Mouse (Mus musculus) c-Kit-positive CD71-positive TER-119-positive erythroid progenitor cells, embryonic 14.5 days (primary cell): ENCODE results near the gene 1700029I15Rik.
"Not testable (repeated sequence)": the region's sequence is repeated elsewhere in the genome, so short reads cannot be mapped to it uniquely, and the experiment has no call there.

Experiments
- DNase-seq: peaks from one replicate; pipeline ENCODE4 v3.0.0-alpha.2; 2013; ENCODE audit warnings: low spot score

1700029I15Rik gene

DNA sequence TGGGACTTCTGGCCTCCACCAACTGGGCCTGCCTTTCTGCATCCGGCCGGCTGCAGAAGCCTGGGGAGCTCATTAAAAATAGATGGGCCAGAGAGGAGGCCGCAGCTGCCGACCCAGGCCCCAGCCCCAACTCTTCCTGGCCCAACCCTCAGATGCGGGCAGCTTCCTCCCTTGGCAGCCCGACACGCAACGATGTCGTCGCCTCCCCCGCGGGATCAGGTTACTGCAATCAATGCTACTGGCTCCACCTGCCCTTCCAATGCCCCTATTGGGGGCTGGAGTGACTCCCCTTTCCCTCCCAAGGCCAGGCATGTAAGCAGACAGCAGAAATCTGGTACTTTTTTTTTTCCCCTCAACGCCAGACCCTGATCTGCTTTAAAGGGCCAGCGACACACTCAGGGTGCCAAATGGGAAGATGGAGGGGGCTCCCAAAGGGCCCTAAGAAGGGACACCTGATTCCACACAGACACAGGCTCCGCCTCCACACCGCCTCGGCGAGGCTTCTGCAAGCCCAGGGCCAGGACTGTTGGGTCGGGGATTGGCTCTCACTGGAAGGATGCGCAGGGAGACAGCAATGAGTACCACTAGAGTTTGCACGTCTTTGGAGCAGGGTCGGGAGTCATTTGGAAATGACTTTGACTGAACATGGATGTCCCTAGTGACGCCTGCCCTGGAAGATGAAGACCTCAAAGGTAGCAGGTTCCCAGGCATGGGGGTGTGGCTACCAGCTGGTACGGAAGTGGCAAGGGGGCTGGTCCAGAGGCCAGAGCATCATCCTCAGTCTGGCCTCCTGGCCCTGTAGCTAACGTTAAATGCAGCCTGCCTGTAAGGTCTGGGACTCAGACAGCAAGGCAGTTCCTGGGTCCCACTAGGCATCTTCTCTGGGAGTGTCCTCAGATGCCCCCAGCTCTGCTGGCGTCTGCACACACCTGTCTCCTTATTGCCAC, 10.3 kb downstream of the 1700029I15Rik start:
- DNase-seq, result no peak

DNA sequence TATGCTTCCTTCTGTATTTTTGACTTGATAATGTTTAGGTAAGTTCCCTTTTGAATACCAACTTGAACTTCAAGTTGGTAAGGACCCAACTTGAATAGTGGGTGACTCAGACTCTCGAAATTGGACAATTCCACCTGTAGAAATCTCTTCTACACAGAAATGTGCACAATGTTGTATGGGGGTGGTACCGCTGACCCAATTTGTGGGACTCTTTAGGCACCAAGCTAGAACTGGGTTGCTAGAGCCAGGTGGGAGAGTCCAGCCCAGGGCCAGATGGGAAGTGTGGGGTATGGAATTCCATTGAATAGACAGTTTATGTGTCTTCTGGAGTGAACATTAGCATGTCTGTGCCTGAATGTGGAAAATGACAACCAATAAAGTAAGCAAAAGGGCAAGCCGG, 13.2 kb downstream of the 1700029I15Rik start:
- DNase-seq, result no peak

DNA sequence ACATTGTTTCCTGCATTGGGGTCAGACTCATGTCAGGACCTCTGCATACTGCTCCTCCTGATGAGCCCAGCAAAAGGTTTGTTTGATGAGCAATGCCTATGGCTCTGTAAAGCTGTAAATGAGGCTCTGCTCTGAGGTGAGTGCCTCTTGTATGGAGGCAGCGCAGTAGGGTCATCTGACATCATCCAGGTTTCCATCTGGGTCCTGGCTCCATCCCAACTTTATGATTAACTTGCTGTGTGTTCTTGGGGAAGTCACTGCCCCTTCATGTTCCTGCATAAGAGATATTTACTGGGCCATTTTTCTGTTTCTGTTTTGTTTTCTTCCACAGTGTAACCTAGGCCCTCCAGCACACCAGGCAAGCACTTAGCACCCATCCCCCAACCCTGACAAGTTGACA, 15.1 kb downstream of the 1700029I15Rik start:
- DNase-seq, result no peak

DNA sequence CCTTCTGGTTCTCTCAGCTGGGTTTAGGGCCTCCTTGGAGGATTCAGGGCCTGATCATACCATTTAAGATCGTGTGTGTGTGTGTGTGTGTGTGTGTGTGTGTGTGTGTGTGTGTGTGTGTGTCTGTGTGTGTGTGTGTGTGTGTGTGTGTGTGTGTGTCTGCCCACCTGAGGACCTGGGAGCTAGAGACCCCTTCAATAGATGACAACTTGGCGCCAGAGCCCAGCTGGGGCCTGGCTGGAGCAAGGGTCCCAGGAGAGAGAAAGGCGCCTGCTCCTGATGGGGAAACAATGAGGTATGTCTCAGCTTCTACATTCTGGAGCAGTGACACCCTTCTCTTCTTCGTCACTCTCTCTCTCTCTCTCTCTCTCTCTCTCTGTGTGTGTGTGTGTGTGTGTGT, 17.5 kb downstream of the 1700029I15Rik start:
- DNase-seq, result not testable (repeated sequence)

DNA sequence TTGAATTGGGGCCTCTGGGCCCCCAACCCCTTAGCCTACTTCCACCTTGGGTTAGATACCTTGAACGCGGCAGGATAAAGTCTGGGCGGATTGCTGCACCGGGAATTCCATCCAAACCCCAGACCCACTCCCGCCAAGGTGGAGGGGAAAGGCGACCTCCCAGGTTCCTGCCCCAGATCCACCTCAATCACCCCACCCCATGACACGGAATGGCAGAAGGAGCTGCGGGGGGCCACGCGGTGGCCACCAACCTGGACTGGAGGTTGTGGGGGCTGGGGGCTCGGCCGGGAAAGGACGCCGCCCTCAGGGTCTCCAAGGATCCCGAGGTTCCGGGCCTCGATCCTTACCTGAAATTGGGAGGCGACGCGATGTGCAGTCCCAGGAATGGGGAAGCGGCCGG, 18.3 kb downstream of the 1700029I15Rik start:
- DNase-seq, result no peak

DNA sequence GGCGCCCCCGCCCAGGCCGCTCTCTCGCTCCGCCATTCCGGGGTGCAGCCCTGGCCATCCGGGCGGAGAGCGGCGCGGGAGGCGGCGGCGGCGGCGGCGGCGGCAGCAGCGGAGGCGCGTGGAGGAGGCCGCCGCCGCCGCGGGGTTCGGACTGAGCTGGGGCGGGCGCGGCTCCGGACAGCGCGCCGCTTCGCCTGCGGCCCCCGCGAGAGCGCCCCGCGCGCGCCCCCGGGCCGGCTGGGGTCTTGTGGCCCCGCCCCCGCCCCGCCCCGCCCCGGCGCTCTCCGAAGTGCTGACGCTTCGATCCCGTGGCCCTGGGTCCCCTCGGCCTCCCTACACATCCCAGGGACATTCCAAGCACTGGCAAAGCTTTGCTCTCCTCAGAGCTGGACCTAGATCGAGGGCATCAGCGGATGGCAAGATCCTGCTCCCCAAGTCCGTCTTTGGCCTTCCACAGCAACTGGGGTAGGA, 18.8 kb downstream of the 1700029I15Rik start, which contains the start of gene Mapk8ip1:
Gene Mapk8ip1 (minus strand): TSS at position 173 of the 471 bp plus-strand sequence.
- DNase-seq, result no peak

DNA sequence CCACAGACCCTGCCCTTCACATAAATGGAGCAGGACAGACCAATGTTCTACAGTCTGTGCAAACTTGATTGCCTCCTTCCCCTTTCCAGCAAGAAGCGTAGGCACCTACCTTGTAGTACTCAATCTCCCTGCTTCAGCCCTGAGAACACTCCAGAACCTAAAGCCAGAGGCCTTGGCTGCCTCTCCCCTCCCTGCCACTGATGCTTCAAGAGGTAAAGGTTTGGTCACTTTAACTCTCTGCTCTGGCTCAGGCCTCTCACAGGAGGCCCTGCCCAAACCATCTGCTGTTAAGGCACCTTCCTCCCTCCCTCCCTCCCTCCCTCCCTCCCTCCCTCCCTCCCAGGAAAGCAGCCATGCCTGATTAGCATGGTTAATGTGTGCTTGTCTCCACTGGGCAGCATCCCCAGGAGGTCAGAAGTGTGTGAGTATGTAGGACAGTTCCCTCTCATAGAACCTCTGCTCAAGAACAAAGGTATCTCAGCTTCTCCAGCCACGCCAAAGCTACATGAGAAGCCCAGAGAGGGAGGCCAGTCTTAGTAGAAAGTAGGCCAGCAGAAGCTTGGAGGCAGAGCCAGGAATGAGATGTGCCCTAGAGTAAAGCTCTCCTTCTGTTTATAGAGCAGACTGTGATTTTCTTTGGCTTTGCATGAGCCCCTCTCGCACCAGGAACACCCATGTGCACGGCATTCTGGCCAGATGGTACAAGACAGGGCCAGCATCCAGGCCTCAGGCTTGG, 20.4 kb downstream of the 1700029I15Rik start:
- DNase-seq, result no peak

DNA sequence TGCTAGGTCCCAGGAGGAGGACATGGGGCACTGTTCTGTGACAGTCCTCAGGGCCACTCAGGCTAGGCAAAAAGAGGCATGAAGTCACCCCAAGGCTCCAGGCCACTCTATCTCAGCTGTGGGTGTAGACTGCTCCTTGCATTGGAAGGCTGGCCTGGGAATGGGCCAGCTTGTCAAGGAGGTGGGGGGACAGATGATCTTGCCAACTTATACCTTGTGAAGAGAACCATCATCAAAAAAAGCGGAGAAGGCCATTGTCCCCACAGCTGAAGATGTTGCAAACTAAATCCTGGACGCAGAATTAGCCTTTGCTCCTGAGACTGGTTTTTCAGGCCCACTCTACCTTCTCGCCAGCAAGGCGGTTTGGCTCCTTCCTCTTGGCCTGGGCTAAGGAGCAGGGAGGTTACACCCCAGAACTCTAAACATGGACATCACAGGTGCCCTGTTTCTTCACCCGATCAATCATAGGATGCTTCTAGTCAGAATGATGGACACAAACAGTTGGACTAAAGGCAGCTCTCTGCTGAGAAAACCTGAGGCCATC, 21.5 kb downstream of the 1700029I15Rik start:
- no peak for DNase-seq

DNA sequence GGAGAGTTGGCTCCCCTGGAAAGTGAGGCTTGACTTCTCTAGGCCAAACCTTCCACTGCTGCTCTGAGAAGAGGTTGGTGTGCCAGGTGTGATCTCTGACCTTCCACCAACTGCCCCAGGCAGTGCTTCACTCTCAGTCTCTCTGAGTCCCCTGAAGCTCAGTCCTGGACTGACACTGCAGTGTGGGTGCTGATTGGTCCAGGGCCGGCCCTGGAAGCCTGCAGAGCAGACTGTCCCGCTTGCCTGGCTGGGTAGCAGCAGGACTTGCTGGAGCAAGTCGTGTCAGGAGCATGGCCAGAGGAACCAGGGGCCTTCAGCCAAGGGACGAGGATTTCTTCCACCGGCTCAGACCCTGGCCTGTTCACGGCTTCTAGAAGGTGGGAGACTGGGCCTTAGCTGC, 22.4 kb downstream of the 1700029I15Rik start:
- DNase-seq, result no peak

DNA sequence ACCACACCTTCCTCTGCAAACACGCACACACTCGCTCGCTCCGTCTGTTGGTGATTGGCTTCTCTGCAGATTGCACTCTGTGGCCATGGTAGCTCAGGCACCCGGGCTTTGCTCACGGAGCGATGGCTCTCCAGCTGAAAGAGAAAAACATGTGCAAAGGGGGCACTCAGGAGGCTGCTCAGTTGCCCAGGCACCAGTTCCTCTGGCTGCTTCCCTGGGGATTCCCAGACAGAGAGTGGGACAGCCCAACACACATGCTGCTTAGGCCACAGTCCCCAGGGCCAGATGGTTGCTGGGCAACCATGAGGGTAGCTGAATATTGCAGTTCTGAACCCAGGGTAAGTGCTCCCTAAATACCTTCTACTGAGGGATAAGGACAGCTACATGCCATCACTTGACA, 23.3 kb downstream of the 1700029I15Rik start:
- DNase-seq, result no peak

DNA sequence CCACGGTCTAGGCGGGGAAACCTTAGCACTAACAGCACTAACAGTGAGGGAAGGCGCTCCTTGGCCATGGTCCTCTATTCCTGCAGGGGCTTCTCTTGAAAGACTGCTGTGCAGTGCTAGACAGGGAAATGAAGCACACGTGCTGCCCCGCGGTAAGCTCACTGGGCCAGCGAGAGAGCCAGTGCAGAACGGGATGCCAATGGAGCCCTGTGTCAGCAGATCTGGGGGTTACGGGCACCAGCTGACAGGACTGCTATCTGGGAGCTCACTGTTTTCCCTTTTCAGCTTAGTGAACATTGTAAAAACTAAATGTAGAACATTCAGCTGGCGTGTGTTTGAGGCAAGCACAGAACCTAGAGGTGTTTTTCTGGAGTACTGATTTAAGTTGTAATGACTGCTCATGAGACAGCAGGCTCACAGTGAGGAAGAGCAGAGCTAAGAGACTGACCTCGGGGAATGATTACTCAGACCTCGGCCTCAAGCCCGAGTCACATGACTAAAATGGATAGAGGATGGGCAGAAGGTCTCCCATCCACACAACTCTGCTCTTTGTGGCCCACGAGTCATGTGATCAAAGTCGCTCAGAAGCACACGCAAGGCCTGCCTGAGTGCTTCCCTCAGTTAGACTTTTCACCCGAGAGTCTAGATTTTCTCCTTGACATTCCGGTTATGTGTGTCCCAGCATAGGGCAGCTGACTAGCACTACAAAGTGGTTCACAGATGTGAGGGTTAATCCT, 26.1 kb downstream of the 1700029I15Rik start:
- no peak for DNase-seq

DNA sequence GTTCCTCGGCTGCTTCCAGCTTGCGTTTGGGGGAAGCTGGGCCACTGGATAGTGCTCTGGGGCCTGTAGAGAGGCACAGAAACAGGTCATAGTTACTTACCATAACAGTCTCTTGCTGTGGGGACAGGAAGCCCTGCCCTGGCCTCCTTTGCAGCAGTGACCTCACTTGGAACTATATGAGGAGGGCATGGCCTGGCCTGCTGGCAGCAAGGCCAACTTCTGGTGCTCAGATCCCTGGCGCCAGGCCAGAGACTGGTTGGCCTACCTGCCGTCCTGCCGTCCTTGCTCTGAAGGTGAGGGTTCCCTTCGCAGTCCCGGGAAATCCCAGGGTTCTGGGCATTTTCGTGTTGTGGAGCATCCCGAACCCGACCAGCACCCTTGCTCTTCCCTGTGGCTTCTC, 29.4 kb downstream of the 1700029I15Rik start:
- DNase-seq, result no peak

DNA sequence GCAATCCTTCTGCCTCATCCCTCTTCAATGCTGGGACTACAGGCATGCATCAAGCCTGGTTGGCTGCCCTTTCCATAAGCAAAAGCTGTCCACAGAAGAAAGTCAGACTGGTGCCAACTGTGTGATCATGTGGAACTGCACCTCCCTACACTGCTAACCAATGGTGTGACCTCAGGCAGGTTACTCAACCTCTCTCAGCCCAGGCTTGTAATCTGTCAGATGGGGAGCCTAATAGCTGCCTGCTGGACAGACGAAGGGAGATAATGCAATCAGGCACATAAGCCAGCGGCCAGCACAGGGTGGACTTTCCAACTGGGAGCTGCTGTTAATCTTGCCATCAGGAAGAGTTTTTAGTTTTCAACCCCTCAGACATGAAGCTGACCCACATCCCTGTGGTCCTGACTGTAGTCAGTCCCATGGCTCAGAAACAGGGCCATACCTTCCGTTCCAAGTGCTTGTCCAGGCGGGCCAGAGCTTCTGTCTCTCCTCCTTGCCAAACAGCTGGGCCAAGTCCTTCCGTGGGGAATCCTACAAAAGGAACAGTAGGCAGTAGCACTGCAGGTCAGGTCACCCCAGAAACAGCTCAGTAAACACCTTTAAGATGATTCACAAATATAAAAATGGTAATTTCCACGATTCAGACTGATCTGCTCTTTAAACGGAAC, 39.5 kb downstream of the 1700029I15Rik start:
- no peak for DNase-seq

DNA sequence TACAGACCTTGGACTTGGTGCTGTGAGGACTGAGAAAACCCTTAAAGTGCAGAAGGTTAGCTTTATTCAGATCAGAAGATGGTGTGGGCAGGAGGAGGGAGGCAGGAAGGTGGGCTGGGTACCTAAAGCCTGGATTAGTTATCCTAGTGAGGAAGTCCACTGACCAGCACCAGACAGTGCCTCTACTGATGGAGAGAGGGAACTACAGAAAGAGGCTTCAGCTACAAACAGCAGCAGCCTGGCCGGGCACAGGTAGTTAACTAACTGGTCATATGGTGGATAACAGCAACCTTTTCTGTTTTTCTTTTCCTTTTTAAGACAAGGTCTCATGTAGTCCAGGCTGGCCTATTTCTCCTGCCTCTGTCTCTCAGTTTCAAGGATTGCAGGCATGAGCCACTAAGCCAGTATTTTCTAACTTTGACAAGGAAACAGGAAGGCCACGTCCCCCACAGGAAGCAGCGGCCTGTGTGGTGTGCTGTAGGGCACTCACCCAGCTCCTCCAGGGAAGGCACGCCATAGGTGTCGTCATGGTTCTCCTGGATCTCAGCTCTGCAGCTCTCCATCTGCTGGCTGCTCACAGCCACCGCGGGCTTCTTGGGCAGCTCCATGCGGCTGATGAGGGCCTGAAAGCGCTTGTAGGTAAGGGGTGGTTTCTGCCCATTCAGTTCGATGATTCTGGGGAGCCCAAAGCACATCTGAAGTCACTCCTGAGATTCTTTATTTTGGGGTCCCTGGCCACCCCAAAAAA, 40.2 kb downstream of the 1700029I15Rik start:
- no peak for DNase-seq

DNA sequence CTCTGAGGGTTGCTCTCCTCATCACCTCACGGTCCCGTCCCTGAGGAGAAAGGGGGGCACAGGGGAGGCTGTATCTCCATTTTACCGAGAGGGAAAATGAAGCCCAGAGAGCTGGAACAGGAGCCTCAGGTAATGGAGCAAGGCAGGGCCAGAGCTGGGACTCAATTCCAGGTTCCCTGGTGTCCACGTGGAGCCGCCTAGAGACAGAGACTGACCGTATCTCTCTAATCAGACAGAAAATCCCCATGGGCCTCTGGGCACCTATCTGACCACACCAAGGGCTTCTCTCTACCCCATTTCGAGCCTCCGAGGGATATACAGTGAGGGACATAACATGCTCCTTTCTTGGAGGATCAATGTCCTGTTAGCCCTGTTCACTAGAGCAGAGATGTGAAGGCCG, 40.8 kb downstream of the 1700029I15Rik start:
- DNase-seq, result no peak

DNA sequence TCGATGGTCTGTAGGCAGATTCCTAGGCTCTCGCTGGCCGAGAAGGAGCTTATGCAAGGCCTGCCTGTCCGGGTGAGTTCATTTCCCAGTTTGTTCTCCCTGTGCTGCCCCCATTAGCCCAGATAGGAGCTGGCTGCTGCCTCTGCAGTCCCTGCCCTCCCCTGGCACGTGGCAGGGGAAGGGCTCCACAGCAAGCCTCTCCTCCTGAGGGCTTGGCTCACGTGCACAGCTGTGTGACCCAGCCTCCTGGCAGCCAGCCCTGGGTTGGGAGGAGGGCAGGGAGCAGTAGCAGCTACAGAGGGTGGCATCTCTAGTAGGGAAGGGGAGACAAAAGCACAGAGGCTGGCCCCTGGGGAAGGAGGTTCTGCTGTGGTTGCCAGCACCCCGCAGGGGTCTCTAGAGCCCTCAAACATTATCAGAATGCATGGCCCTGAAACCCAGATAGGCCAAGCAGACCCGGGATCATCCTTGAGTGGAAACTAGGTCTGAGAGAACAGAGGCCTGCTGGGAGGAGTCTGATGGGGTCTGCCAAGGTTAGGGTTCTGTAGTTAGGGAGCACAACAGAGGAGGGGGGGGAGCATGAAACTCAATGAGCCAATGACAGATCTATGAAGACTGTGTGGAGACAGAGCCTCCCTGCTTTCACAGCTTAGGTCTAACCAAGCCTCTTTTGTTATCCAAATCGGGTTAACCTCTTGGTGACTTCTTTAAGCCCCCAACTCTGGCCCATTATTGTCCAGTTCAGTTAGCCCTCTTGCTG, 41.5 kb downstream of the 1700029I15Rik start:
- no peak for DNase-seq

DNA sequence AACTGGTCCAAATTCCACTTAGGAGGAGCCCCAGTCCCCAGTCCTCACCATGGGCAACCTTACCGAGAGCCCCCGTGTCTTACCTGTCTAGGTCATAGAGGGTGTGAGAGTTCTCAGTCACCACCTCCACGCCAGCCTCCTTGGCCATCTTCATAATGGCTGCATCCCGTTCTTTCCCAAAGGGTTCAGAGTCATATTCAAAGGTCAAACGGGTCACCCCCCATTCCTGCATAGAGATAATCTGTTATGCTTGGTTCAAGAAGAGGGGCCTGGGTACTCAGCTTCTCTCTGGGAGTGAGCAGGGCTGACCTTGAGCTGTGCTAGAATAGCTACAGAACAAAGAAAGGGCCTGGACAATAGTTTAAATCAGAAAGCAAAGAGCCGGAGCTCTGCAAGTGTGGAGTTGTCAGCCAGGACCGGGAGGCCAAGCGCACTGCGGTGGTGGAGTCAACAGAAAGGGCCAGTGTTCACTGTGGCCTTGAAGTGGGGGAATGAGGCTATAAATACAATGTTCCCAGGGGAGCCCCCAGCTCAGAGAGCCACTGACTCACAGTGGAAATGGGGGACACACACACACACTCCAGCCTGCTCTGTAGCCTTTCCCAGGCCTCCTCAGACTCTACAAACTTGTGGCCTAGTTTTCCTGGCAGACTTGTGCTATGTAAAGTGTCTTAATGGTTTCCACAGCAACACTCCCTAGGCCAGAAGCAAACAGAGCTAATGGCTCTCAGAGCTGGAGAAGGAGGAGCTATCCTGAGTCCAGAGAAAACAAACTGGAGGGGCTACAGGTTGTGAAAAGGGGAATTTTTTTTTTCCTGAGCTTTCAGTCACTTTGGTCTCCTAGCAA, 42.3 kb downstream of the 1700029I15Rik start:
- no peak for DNase-seq

DNA sequence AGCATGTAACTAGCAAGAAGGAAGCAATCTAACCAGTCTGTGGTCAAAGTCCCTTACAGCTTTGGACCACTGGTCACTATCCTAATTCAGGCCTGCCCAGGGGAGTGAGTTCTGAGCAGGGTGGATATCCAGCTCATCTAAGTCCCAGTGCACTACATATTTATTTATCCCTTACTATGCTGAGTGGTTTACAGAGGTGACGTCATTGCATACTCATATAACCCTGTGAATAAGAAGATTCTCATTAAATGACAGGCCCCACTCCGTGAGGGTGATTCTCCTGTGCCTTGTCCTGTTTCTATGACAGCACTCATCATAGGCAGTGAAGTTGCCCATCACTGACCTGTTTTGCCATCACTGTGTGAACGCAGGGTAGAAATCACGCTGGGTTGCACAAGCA, 43.0 kb downstream of the 1700029I15Rik start:
- DNase-seq, result no peak

DNA sequence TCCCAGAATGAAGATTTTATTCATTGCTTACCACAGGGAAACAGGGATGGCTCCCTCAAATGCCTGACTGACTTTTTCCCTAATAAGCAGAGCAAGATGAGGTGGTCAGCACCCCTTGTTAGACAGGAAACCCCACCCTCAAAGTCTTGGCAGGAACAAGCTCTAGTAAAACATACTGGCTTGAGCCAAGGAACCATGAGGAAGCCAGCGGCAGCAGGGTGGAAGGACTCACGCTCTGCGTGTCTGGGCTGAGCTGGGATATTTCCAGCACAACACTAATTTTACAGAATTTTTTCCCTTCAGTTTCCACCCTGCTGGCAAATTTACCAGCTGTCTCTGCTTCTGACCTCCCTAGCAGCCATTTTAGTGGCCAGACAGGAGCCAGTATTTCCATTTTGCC, 44.1 kb downstream of the 1700029I15Rik start:
- DNase-seq, result no peak
